ENCODE assay signal across 25 mouse cellular contexts in genomic region chr4:139464163-139464562, GRCm38 (mm10).
"Had no signal": no experiment of that assay in that cellular context is flagged by ENCODE, and none has a peak within 500 bp of the region (broad histone marks: within the 10 kb centered on the region; RNA-seq: fewer than 3 reads in every experiment).

No protein-coding gene starts in this region.

- H3K27ac ChIP-seq: heart, adult 2 months; heart, embryonic 13.5 days; heart, embryonic 15.5 days; hindbrain, embryonic 13.5 days; hindbrain, embryonic 15.5 days; hindbrain, postnatal 0 days; kidney, embryonic 15.5 days; kidney, postnatal 0 days; left cerebral cortex, adult 2 months; limb, embryonic 13.5 days; limb, embryonic 15.5 days; liver, embryonic 12.5 days; liver, embryonic 14.5 days had no signal

- DNase-seq: gastrocnemius, postnatal 14 days; gastrocnemius, postnatal 36 days; heart, adult 11 months; heart, adult 2 months; heart, postnatal 14 days; heart, postnatal 36 days; kidney, adult 11 months; kidney, adult 9 months; kidney, postnatal 14 days; layer of hippocampus, adult 9-11 months; layer of hippocampus, postnatal 36 days; left cerebral cortex, postnatal 4 days had no signal

- H3K9ac ChIP-seq: heart, embryonic 13.5 days; heart, embryonic 15.5 days; hindbrain, embryonic 13.5 days; hindbrain, embryonic 15.5 days; kidney, embryonic 15.5 days; limb, embryonic 13.5 days; limb, embryonic 15.5 days; liver, embryonic 12.5 days; liver, embryonic 14.5 days had no signal

- H3K9me3 ChIP-seq: heart, embryonic 13.5 days; heart, embryonic 15.5 days; hindbrain, embryonic 13.5 days; hindbrain, embryonic 15.5 days; kidney, embryonic 15.5 days; limb, embryonic 13.5 days; limb, embryonic 15.5 days; liver, embryonic 12.5 days had no signal

- H3K4me1 ChIP-seq: hindbrain, embryonic 13.5 days; hindbrain, embryonic 15.5 days; kidney, embryonic 15.5 days; limb, embryonic 13.5 days; limb, embryonic 15.5 days; liver, embryonic 12.5 days had no signal

- ATAC-seq: hindbrain, postnatal 0 days; liver, embryonic 12.5 days had no signal

- H3K4me3 ChIP-seq: heart, adult 2 months; heart, embryonic 13.5 days; heart, embryonic 15.5 days; hindbrain, embryonic 13.5 days; hindbrain, embryonic 15.5 days; kidney, embryonic 15.5 days; left cerebral cortex, adult 2 months; limb, embryonic 13.5 days; limb, embryonic 15.5 days; liver, embryonic 12.5 days had no signal

- H3K27me3 ChIP-seq: heart, embryonic 13.5 days; heart, embryonic 15.5 days; hindbrain, embryonic 13.5 days; hindbrain, embryonic 15.5 days; kidney, embryonic 15.5 days; limb, embryonic 13.5 days; limb, embryonic 15.5 days; liver, embryonic 12.5 days had no signal

- H3K4me2 ChIP-seq: heart, embryonic 11.5 days; heart, embryonic 13.5 days; heart, embryonic 15.5 days; hindbrain, embryonic 13.5 days; hindbrain, embryonic 15.5 days; kidney, embryonic 15.5 days; limb, embryonic 13.5 days; limb, embryonic 15.5 days; liver, embryonic 12.5 days had no signal
